19 mouse cellular contexts compared by ENCODE assay signal in genomic region chr13:52378236-52378635, GRCm38 (mm10).
A peak's percentile ranks its signal among the peaks of the same experiment; 100 is the strongest.
DNase-seq lines count a peak whose midpoint lies in the region; ATAC-seq and TF ChIP-seq lines count a peak whose summit lies in the region.
"Had no signal": no experiment of that assay in that cellular context is flagged by ENCODE, and none has a peak within 500 bp of the region (broad histone marks: within the 10 kb centered on the region; RNA-seq: fewer than 3 reads in every experiment).

No protein-coding gene starts in this region.

- no peaks in the 10 kb centered on the region for H3K4me1 ChIP-seq in forebrain, embryonic 10.5 days
- H3K4me1 ChIP-seq in forebrain, embryonic 11.5 days (replicated peaks; ENCODE audit: control insufficient read depth, insufficient read depth, low read length) = no peaks in the 10 kb centered on the region
- H3K4me1 ChIP-seq in midbrain, postnatal 0 days (ENCODE audit: insufficient read depth, low read length) = no peaks in the 10 kb centered on the region
- H3K4me1 ChIP-seq in midbrain, embryonic 15.5 days = no peaks in the 10 kb centered on the region
- H3K4me1 ChIP-seq: embryonic facial prominence, embryonic 12.5 days; kidney, embryonic 15.5 days; liver, embryonic 12.5 days; neural tube, embryonic 13.5 days had no signal

- peak; percentile 2 for DNase-seq in forebrain, embryonic 10.5 days (ENCODE audit: extremely low spot score, low spot score)
- DNase-seq in forebrain, embryonic 11.5 days (ENCODE audit: low spot score) = no peak
- no peak for DNase-seq in midbrain, postnatal 0 days (ENCODE audit: low spot score)
- DNase-seq in layer of hippocampus, adult 2 months (ENCODE audit: low spot score in 2 of 2) = peak; percentile 30 to 35
- DNase-seq in right cerebral cortex, adult 18-20 months = no peak
- no peak for DNase-seq in natural killer cell, adult 2 months (ENCODE audit: low spot score in 2 of 2)
- DNase-seq: right cerebral cortex, postnatal 4 days; thymus, postnatal 4 days had no signal

- peak; percentile 11; the same call in 1 of the 2 replicates for TF ChIP-seq CTCF in midbrain, postnatal 0 days (IDR thresholded peaks at IDR 0.05)
- peak; percentile 33; the same call in 1 of the 2 replicates for TF ChIP-seq CTCF in layer of hippocampus, adult 2 months (conservative IDR thresholded peaks at IDR 0.05)

- no peak overlapping the region for H3K27ac ChIP-seq in forebrain, embryonic 10.5 days
- H3K27ac ChIP-seq in forebrain, embryonic 11.5 days (ENCODE audit: low read depth, low read length) = no peak overlapping the region
- H3K27ac ChIP-seq in midbrain, postnatal 0 days (ENCODE audit: low read depth, low read length) = no peak overlapping the region
- no peak overlapping the region for H3K27ac ChIP-seq in midbrain, embryonic 15.5 days
- peak overlapping the region; percentile 67 for H3K27ac ChIP-seq in layer of hippocampus, adult 2 months
- H3K27ac ChIP-seq: embryonic facial prominence, embryonic 12.5 days; hindbrain, embryonic 14.5 days; kidney, embryonic 15.5 days; liver, embryonic 12.5 days; lung, embryonic 15.5 days; neural tube, embryonic 13.5 days had no signal

- ATAC-seq in forebrain, embryonic 11.5 days (replicated peaks; ENCODE audit: low FRiP score) = no peak
- no peak for ATAC-seq in midbrain, postnatal 0 days (ENCODE audit: low FRiP score)
- no peak for ATAC-seq in midbrain, embryonic 15.5 days (replicated peaks)
- no peak for ATAC-seq in erythroblast, adult 5-6 weeks (replicated peaks; ENCODE audit: low FRiP score, poor library complexity, severe bottlenecking)
- ATAC-seq: intestine, embryonic 16.5 days; liver, embryonic 12.5 days; midbrain, embryonic 16.5 days had no signal

- H3K36me3 ChIP-seq in forebrain, embryonic 10.5 days (replicated peaks) = no peaks in the 10 kb centered on the region
- H3K36me3 ChIP-seq in forebrain, embryonic 11.5 days (ENCODE audit: control insufficient read depth, insufficient read depth, low read length) = no peaks in the 10 kb centered on the region
- H3K36me3 ChIP-seq in midbrain, postnatal 0 days (ENCODE audit: insufficient read depth, low read length) = no peaks in the 10 kb centered on the region
- H3K36me3 ChIP-seq in midbrain, embryonic 15.5 days (replicated peaks) = no peaks in the 10 kb centered on the region
- H3K36me3 ChIP-seq: embryonic facial prominence, embryonic 12.5 days; heart, embryonic 12.5 days; kidney, embryonic 15.5 days; liver, embryonic 12.5 days; lung, embryonic 15.5 days; neural tube, embryonic 13.5 days had no signal

- no peak overlapping the region for H3K4me3 ChIP-seq in forebrain, embryonic 10.5 days
- no peak overlapping the region for H3K4me3 ChIP-seq in forebrain, embryonic 11.5 days (ENCODE audit: low read depth, low read length)
- no peak overlapping the region for H3K4me3 ChIP-seq in midbrain, postnatal 0 days (ENCODE audit: low read depth, low read length)
- no peak overlapping the region for H3K4me3 ChIP-seq in midbrain, embryonic 15.5 days
- H3K4me3 ChIP-seq in layer of hippocampus, adult 2 months = no peak overlapping the region
- H3K4me3 ChIP-seq: embryonic facial prominence, embryonic 12.5 days; heart, embryonic 12.5 days; kidney, embryonic 15.5 days; liver, embryonic 12.5 days; lung, embryonic 15.5 days; neural tube, embryonic 13.5 days had no signal

- no peak overlapping the region for H3K4me2 ChIP-seq in forebrain, embryonic 11.5 days (ENCODE audit: low read depth, low read length, severe bottlenecking)
- no peak overlapping the region for H3K4me2 ChIP-seq in midbrain, postnatal 0 days (ENCODE audit: low read depth, low read length, poor library complexity, severe bottlenecking)
- no peak overlapping the region for H3K4me2 ChIP-seq in midbrain, embryonic 15.5 days
- H3K4me2 ChIP-seq: embryonic facial prominence, embryonic 12.5 days; heart, embryonic 12.5 days; hindbrain, embryonic 14.5 days; kidney, embryonic 15.5 days; liver, embryonic 12.5 days; lung, embryonic 15.5 days; neural tube, embryonic 13.5 days had no signal

- H3K27me3 ChIP-seq in forebrain, embryonic 10.5 days (ENCODE audit: poor library complexity, severe bottlenecking) = no peaks in the 10 kb centered on the region
- no peaks in the 10 kb centered on the region for H3K27me3 ChIP-seq in forebrain, embryonic 11.5 days (ENCODE audit: control insufficient read depth, insufficient read depth, low read length)
- no peaks in the 10 kb centered on the region for H3K27me3 ChIP-seq in midbrain, postnatal 0 days (ENCODE audit: insufficient read depth, low read length)
- H3K27me3 ChIP-seq in midbrain, embryonic 15.5 days (replicated peaks) = no peaks in the 10 kb centered on the region
- H3K27me3 ChIP-seq: embryonic facial prominence, embryonic 12.5 days; heart, embryonic 12.5 days; kidney, embryonic 15.5 days; liver, embryonic 12.5 days; lung, embryonic 15.5 days; neural tube, embryonic 13.5 days had no signal

- no peak overlapping the region for H3K9ac ChIP-seq in forebrain, embryonic 11.5 days (ENCODE audit: low read length)
- H3K9ac ChIP-seq in midbrain, postnatal 0 days (replicated peaks; ENCODE audit: low read length, poor library complexity, severe bottlenecking) = no peak overlapping the region
- no peak overlapping the region for H3K9ac ChIP-seq in midbrain, embryonic 15.5 days
- H3K9ac ChIP-seq: embryonic facial prominence, embryonic 12.5 days; heart, embryonic 12.5 days; hindbrain, embryonic 14.5 days; kidney, embryonic 15.5 days; liver, embryonic 12.5 days; lung, embryonic 15.5 days; neural tube, embryonic 13.5 days had no signal

- peaks cover 26% of the 10 kb centered on the region for H3K9me3 ChIP-seq in forebrain, embryonic 10.5 days
- H3K9me3 ChIP-seq in forebrain, embryonic 11.5 days (ENCODE audit: control insufficient read depth, low read length) = no peaks in the 10 kb centered on the region; the same call in 1 of the 2 replicates
- no peaks in the 10 kb centered on the region for H3K9me3 ChIP-seq in midbrain, postnatal 0 days (ENCODE audit: low read length)
- 0 out of 2 replicates have a peak, but pooled peaks cover 5% of the 10 kb centered on the region for H3K9me3 ChIP-seq in midbrain, embryonic 15.5 days
- H3K9me3 ChIP-seq: lung, embryonic 15.5 days had no signal

- 70% methylated on average over 1 of the region's 1 CpGs for WGBS in forebrain, embryonic 10.5 days
- 61% methylated on average over 1 of the region's 1 CpGs for WGBS in forebrain, embryonic 11.5 days
- WGBS in midbrain, postnatal 0 days = 42% methylated on average over 1 of the region's 1 CpGs
- WGBS in midbrain, embryonic 15.5 days = 53% methylated on average over 1 of the region's 1 CpGs

Comparison
In these comparisons a context has a peak if more than half of its experiments do, and no peak if none do; other contexts are left out.
1. DNase-seq: peak in forebrain, embryonic 10.5 days (single experiment) and layer of hippocampus, adult 2 months (2 of 2); none in forebrain, embryonic 11.5 days (single experiment), midbrain, postnatal 0 days (single experiment), right cerebral cortex, adult 18-20 months (single experiment) and natural killer cell, adult 2 months (0 of 2).